In the genomic region with DNA sequence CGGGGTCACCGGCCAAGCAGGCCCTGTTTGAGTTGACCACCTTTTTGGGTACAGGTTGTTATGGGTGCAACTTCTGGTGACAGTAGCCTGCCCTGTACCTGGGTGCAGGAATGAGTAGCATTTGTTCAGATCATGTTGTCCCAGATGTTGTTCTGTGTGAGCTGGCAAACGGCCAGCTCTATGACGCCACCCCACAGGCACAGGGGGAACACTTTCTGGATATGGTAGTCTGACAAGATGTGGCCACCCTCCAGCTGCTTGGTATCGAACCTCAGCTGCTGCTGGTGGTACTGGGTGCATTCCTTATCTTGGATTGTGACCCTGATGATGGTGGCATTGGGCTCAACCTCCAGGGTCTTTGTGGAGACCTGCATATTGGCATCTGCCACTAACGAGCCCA, we compare ENCODE assay signal across 27 mouse cellular contexts. TPM values are rescaled to one million over a fixed set of nuclear protein-coding genes. Genes with fewer than 3 reads are reported as not detected.
DNase-seq lines count a peak whose midpoint lies in the region; ATAC-seq lines count a peak whose summit lies in the region.
"Had no signal": no experiment of that assay in that cellular context is flagged by ENCODE, and none has a peak within 500 bp of the region (broad histone marks: within the 10 kb centered on the region; RNA-seq: fewer than 3 reads in every experiment).

No protein-coding gene starts in this region.

- no peak for ATAC-seq in liver, embryonic 13.5 days (ENCODE audit: low read depth)
- no peak for ATAC-seq in frontal cortex, adult (ENCODE audit: low TSS enrichment)
- ATAC-seq in CD4-positive, CD25-positive, alpha-beta regulatory T cell, adult 4 months, result no peak
- ATAC-seq: forebrain, embryonic 14.5 days; hindbrain, embryonic 16.5 days; intestine, embryonic 15.5 days; lung, postnatal 0 days; Patski had no signal

- peak overlapping the region; percentile 99 for H3K9ac ChIP-seq in liver, embryonic 13.5 days
- H3K9ac ChIP-seq: embryonic facial prominence, embryonic 13.5 days; heart, embryonic 15.5 days; intestine, embryonic 15.5 days had no signal

- no peak overlapping the region for H3K4me3 ChIP-seq in liver, embryonic 13.5 days (replicated peaks)
- H3K4me3 ChIP-seq: embryonic facial prominence, embryonic 13.5 days; heart, embryonic 15.5 days; intestine, embryonic 15.5 days; limb, embryonic 10.5 days had no signal

- no peak overlapping the region for H3K4me2 ChIP-seq in liver, embryonic 13.5 days
- H3K4me2 ChIP-seq: embryonic facial prominence, embryonic 13.5 days; heart, embryonic 15.5 days; intestine, embryonic 15.5 days; midbrain, embryonic 11.5 days had no signal

- H3K27ac ChIP-seq in liver, embryonic 13.5 days, result peak overlapping the region; percentile 98
- H3K27ac ChIP-seq: embryonic facial prominence, embryonic 13.5 days; heart, embryonic 15.5 days; intestine, embryonic 15.5 days; limb, embryonic 10.5 days; stomach, postnatal 0 days had no signal

- no peaks in the 10 kb centered on the region for H3K9me3 ChIP-seq in liver, embryonic 13.5 days (replicated peaks)
- H3K9me3 ChIP-seq: embryonic facial prominence, embryonic 13.5 days; heart, embryonic 15.5 days; intestine, embryonic 15.5 days; limb, embryonic 10.5 days had no signal

- no peaks in the 10 kb centered on the region for H3K36me3 ChIP-seq in liver, embryonic 13.5 days
- H3K36me3 ChIP-seq: embryonic facial prominence, embryonic 13.5 days; heart, embryonic 15.5 days; intestine, embryonic 15.5 days; limb, embryonic 10.5 days had no signal

- DNase-seq in spleen, adult 12 weeks (ENCODE audit: low spot score), result peak; percentile 66
- DNase-seq in spleen, adult 18-20 months, result no peak
- DNase-seq in liver, embryonic 13.5 days, result peak; percentile 22
- peak; percentile 60 to 65 for DNase-seq in spleen, postnatal 10 days (ENCODE audit: low spot score in 2 of 2)
- no peak for DNase-seq in cerebellum, adult 18-20 months
- DNase-seq: cerebellum, adult 8-10 months; cerebellum, postnatal 36 days; embryo, embryonic 11 days; gastrocnemius, postnatal 36 days; kidney, adult 8-10 months; kidney, postnatal 14 days; right cerebral cortex, postnatal 14 days; thymus, adult 2 months; thymus, postnatal 4 days had no signal

- WGBS in liver, embryonic 13.5 days (ENCODE audit: insufficient replicate concordance), result 65% methylated on average over 6 of the region's 6 CpGs

- H3K4me1 ChIP-seq in liver, embryonic 13.5 days (replicated peaks), result peaks cover 55% of the 10 kb centered on the region
- H3K4me1 ChIP-seq: intestine, embryonic 15.5 days had no signal

- H3K27me3 ChIP-seq in liver, embryonic 13.5 days, result no peaks in the 10 kb centered on the region
- H3K27me3 ChIP-seq: embryonic facial prominence, embryonic 13.5 days; heart, embryonic 15.5 days; intestine, embryonic 15.5 days; Patski had no signal

RNA-seq across cellular contexts. Expression of gene Ube2r2, which starts 3.1 kb away (rescaled TPM):
- polyA plus RNA-seq in liver, embryonic 13.5 days (2015; fragmentation: Nextera tagmentation; extraction: Ambion mirVana), result 38.9 and 39.9 TPM in 2 replicates
- 10 to 100 TPM; 29.8 to 33.1 TPM for polyA plus RNA-seq in CD4-positive, CD25-positive, alpha-beta regulatory T cell, adult 4 months (2017; shearing (Covaris generic))

RNA-seq across cellular contexts. Expression of gene Nol6, which starts 8.2 kb away (rescaled TPM):
- polyA plus RNA-seq in liver, embryonic 13.5 days (2015; fragmentation: Nextera tagmentation; extraction: Ambion mirVana), result 11.6 and 15.2 TPM in 2 replicates
- polyA plus RNA-seq in CD4-positive, CD25-positive, alpha-beta regulatory T cell, adult 4 months (2017; shearing (Covaris generic)), result 10 to 100 TPM; 14.6 to 29.2 TPM

RNA-seq across cellular contexts. Expression of gene Aqp3, which starts 34.5 kb away (rescaled TPM):
- polyA plus RNA-seq in liver, embryonic 13.5 days (2015; fragmentation: Nextera tagmentation; extraction: Ambion mirVana), result 13.8 and 14.7 TPM in 2 replicates
- 10 to 100 TPM in 1 of 2 experiments, 1 to 10 TPM in 1; 8.3 to 13.9 TPM for polyA plus RNA-seq in CD4-positive, CD25-positive, alpha-beta regulatory T cell, adult 4 months (2017; shearing (Covaris generic))
- polyA plus RNA-seq: forebrain, embryonic 14.5 days; liver, adult 2 months had no signal

Comparison
In these comparisons a context has a peak if more than half of its experiments do, and no peak if none do; other contexts are left out.
1. DNase-seq: peak in spleen, adult 12 weeks (single experiment), liver, embryonic 13.5 days (single experiment) and spleen, postnatal 10 days (2 of 2); none in spleen, adult 18-20 months (0 of 2) and cerebellum, adult 18-20 months (0 of 2).